21 mouse cellular contexts compared by ENCODE assay signal in the genomic region with DNA sequence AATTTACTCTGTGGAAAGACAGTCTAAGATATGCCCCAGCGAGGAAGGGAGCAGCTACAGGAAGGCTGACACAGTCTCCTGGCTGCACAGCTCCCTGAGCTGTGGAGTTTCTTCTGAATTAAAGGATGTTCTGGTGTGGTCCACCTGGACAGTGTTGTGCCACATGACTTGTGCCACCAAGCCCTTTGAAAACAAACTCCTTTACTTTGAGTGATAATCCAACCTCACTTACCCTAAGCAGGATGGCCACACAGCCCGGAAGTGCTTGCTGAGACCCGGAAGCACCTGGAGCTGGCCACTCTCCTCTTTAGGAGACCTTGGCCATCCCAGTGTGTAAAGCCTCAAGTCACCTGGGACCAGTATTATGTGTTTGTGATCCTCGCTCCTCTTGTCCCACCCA. TPM values are rescaled to one million over a fixed set of nuclear protein-coding genes. Genes with fewer than 3 reads are reported as not detected.
A peak's percentile ranks its signal among the peaks of the same experiment; 100 is the strongest.
DNase-seq lines count a peak whose midpoint lies in the region; ATAC-seq lines count a peak whose summit lies in the region.
"Had no signal": no experiment of that assay in that cellular context is flagged by ENCODE, and none has a peak within 500 bp of the region (broad histone marks: within the 10 kb centered on the region; RNA-seq: fewer than 3 reads in every experiment).

No protein-coding gene starts in this region.

- H3K9me3 ChIP-seq in heart, embryonic 13.5 days: no peaks in the 10 kb centered on the region
- no peaks in the 10 kb centered on the region for H3K9me3 ChIP-seq in midbrain, embryonic 11.5 days (ENCODE audit: control insufficient read depth, low read length)
- H3K9me3 ChIP-seq in midbrain, embryonic 14.5 days (ENCODE audit: control insufficient read depth, low read length): no peaks in the 10 kb centered on the region
- H3K9me3 ChIP-seq in embryonic facial prominence, embryonic 14.5 days (ENCODE audit: control insufficient read depth, low read length): no peaks in the 10 kb centered on the region
- H3K9me3 ChIP-seq in limb, embryonic 13.5 days: no peaks in the 10 kb centered on the region
- H3K9me3 ChIP-seq: intestine, embryonic 15.5 days; kidney, embryonic 15.5 days; megakaryocyte, embryonic 14.5 days had no signal

- ATAC-seq in heart, embryonic 13.5 days (ENCODE audit: extremely low read depth, insufficient number of reproducible peaks, low FRiP score, low TSS enrichment): no peak
- ATAC-seq in midbrain, embryonic 11.5 days (ENCODE audit: low FRiP score): no peak
- ATAC-seq in midbrain, embryonic 14.5 days (ENCODE audit: low FRiP score, low TSS enrichment): no peak
- no peak for ATAC-seq in embryonic facial prominence, embryonic 14.5 days (ENCODE audit: low read depth)
- ATAC-seq in limb, embryonic 13.5 days (ENCODE audit: low FRiP score, low read depth): no peak
- ATAC-seq: intestine, embryonic 15.5 days had no signal

- WGBS in heart, embryonic 13.5 days: 30% methylated on average over 4 of the region's 4 CpGs
- WGBS in midbrain, embryonic 11.5 days: 10% methylated on average over 4 of the region's 4 CpGs
- WGBS in midbrain, embryonic 14.5 days: 7% methylated on average over 4 of the region's 4 CpGs
- WGBS in embryonic facial prominence, embryonic 14.5 days: 13% methylated on average over 4 of the region's 4 CpGs
- WGBS in limb, embryonic 13.5 days: 31% methylated on average over 4 of the region's 4 CpGs

- no peak overlapping the region for H3K27ac ChIP-seq in heart, embryonic 13.5 days (replicated peaks)
- H3K27ac ChIP-seq in midbrain, embryonic 11.5 days (ENCODE audit: low read depth, low read length): no peak overlapping the region
- H3K27ac ChIP-seq in midbrain, embryonic 14.5 days (replicated peaks; ENCODE audit: low read depth, low read length): no peak overlapping the region
- H3K27ac ChIP-seq in embryonic facial prominence, embryonic 14.5 days (replicated peaks; ENCODE audit: low read depth, low read length): no peak overlapping the region
- H3K27ac ChIP-seq in limb, embryonic 13.5 days: no peak overlapping the region
- H3K27ac ChIP-seq: intestine, embryonic 15.5 days; kidney, embryonic 15.5 days had no signal

- DNase-seq in heart, postnatal 36 days: no peak
- peak; percentile 86 for DNase-seq in midbrain, embryonic 11.5 days (ENCODE audit: low spot score, missing footprints)
- no peak for DNase-seq in midbrain, embryonic 14.5 days
- DNase-seq in embryonic facial prominence, embryonic 14.5 days (ENCODE audit: low spot score): no peak
- DNase-seq in urinary bladder, postnatal 4 days (ENCODE audit: low spot score in 2 of 2): no peak
- DNase-seq: adrenal gland, postnatal 25 days; cerebellum, adult 18-20 months; gastrocnemius, postnatal 10 days; layer of hippocampus, postnatal 36 days; left cerebral cortex, postnatal 4 days; lung, postnatal 14 days; thymus, postnatal 36 days had no signal

- peak overlapping the region; percentile 77 for H3K9ac ChIP-seq in heart, embryonic 13.5 days
- H3K9ac ChIP-seq in midbrain, embryonic 11.5 days (ENCODE audit: low read length): no peak overlapping the region
- no peak overlapping the region for H3K9ac ChIP-seq in midbrain, embryonic 14.5 days (replicated peaks; ENCODE audit: low read length)
- H3K9ac ChIP-seq in embryonic facial prominence, embryonic 14.5 days (ENCODE audit: low read depth, low read length): no peak overlapping the region
- H3K9ac ChIP-seq in limb, embryonic 13.5 days: no peak overlapping the region
- H3K9ac ChIP-seq: intestine, embryonic 15.5 days; kidney, embryonic 15.5 days had no signal

- peak overlapping the region; percentile 74 for H3K4me2 ChIP-seq in heart, embryonic 13.5 days
- H3K4me2 ChIP-seq in midbrain, embryonic 11.5 days: no peak overlapping the region
- H3K4me2 ChIP-seq in midbrain, embryonic 14.5 days (ENCODE audit: low read length): no peak overlapping the region
- H3K4me2 ChIP-seq in embryonic facial prominence, embryonic 14.5 days (ENCODE audit: low read depth, low read length): 0 out of 2 replicates have a peak overlapping the region, but pooled peaks have one; percentile 30
- H3K4me2 ChIP-seq in limb, embryonic 13.5 days (replicated peaks): peak overlapping the region; percentile 60
- H3K4me2 ChIP-seq: kidney, embryonic 15.5 days had no signal

- peaks cover 63% of the 10 kb centered on the region for H3K4me1 ChIP-seq in heart, embryonic 13.5 days
- no peaks in the 10 kb centered on the region for H3K4me1 ChIP-seq in midbrain, embryonic 11.5 days (ENCODE audit: control insufficient read depth, insufficient read depth, low read length)
- no peaks in the 10 kb centered on the region for H3K4me1 ChIP-seq in midbrain, embryonic 14.5 days (ENCODE audit: control insufficient read depth, insufficient read depth, low read length)
- peaks cover 13% of the 10 kb centered on the region; the same call in 1 of the 2 replicates for H3K4me1 ChIP-seq in embryonic facial prominence, embryonic 14.5 days (ENCODE audit: control insufficient read depth, insufficient read depth, low read length)
- H3K4me1 ChIP-seq in limb, embryonic 13.5 days: peaks cover 66% of the 10 kb centered on the region
- H3K4me1 ChIP-seq: megakaryocyte, embryonic 14.5 days had no signal

- peak overlapping the region; percentile 43; the same call in 1 of the 2 replicates for H3K4me3 ChIP-seq in heart, embryonic 13.5 days
- H3K4me3 ChIP-seq in midbrain, embryonic 11.5 days (ENCODE audit: low read depth, low read length): no peak overlapping the region
- no peak overlapping the region for H3K4me3 ChIP-seq in midbrain, embryonic 14.5 days (replicated peaks; ENCODE audit: low read depth, low read length)
- no peak overlapping the region for H3K4me3 ChIP-seq in embryonic facial prominence, embryonic 14.5 days (ENCODE audit: low read depth, low read length)
- H3K4me3 ChIP-seq in limb, embryonic 13.5 days: no peak overlapping the region
- H3K4me3 ChIP-seq: erythroblast, embryonic 14.5 days; intestine, embryonic 15.5 days; kidney, embryonic 15.5 days; megakaryocyte, embryonic 14.5 days had no signal

- intact Hi-C loops in heart, postnatal 36 days (cut with DNase I): no loop called here

- H3K36me3 ChIP-seq in heart, embryonic 13.5 days: peaks cover 17% of the 10 kb centered on the region
- no peaks in the 10 kb centered on the region for H3K36me3 ChIP-seq in midbrain, embryonic 11.5 days (ENCODE audit: control insufficient read depth, insufficient read depth, low read length)
- no peaks in the 10 kb centered on the region for H3K36me3 ChIP-seq in midbrain, embryonic 14.5 days (ENCODE audit: control insufficient read depth, insufficient read depth, low read length)
- no peaks in the 10 kb centered on the region for H3K36me3 ChIP-seq in embryonic facial prominence, embryonic 14.5 days (ENCODE audit: control insufficient read depth, insufficient read depth, low read length)
- no peaks in the 10 kb centered on the region for H3K36me3 ChIP-seq in limb, embryonic 13.5 days
- H3K36me3 ChIP-seq: intestine, embryonic 15.5 days; kidney, embryonic 15.5 days had no signal

- H3K27me3 ChIP-seq in heart, embryonic 13.5 days (replicated peaks): peaks cover 9% of the 10 kb centered on the region; the same call in 1 of the 2 replicates
- H3K27me3 ChIP-seq in midbrain, embryonic 11.5 days (ENCODE audit: control insufficient read depth, insufficient read depth, low read length): peaks cover 97% of the 10 kb centered on the region
- H3K27me3 ChIP-seq in midbrain, embryonic 14.5 days (ENCODE audit: control insufficient read depth, insufficient read depth, low read length): peaks cover 99% of the 10 kb centered on the region
- H3K27me3 ChIP-seq in embryonic facial prominence, embryonic 14.5 days (replicated peaks; ENCODE audit: control insufficient read depth, insufficient read depth, low read length): peaks cover 96% of the 10 kb centered on the region
- peaks cover 78% of the 10 kb centered on the region for H3K27me3 ChIP-seq in limb, embryonic 13.5 days

RNA-seq across cellular contexts. Expression of a gene that starts 27.5 kb away (rescaled TPM):
- 11.6 and 12.0 TPM in 2 replicates for polyA plus RNA-seq in heart, embryonic 13.5 days (2015; fragmentation: Nextera tagmentation; extraction: Ambion mirVana)
- total RNA-seq in heart, postnatal 36 days (2021): 10 to 100 TPM; 53.8 to 68.2 TPM
- polyA plus RNA-seq in midbrain, embryonic 11.5 days (2014; fragmentation: Nextera tagmentation; extraction: Ambion mirVana): not detected in 2 replicates
- polyA plus RNA-seq in midbrain, embryonic 14.5 days (2014; fragmentation: Nextera tagmentation; extraction: Ambion mirVana): not detected in 2 replicates
- polyA plus RNA-seq in embryonic facial prominence, embryonic 14.5 days (2014; fragmentation: Nextera tagmentation; extraction: Ambion mirVana): 2.9 and 3.6 TPM in 2 replicates
- polyA plus RNA-seq in limb, embryonic 13.5 days (2015; fragmentation: Nextera tagmentation; extraction: Ambion mirVana): 10.8 and 11.4 TPM in 2 replicates
- total RNA-seq: hematopoietic stem cell, adult 5-6 weeks; layer of hippocampus, postnatal 36 days; left cerebral cortex, postnatal 4 days; neutrophil, adult 5-6 weeks had no signal
- polyA plus RNA-seq: cortical plate, adult 2 months; erythroblast, embryonic 14.5 days had no signal

Comparison
In these comparisons a context has a peak if more than half of its experiments do, and no peak if none do; other contexts are left out.
1. H3K4me2 ChIP-seq: peak in heart, embryonic 13.5 days (single experiment), embryonic facial prominence, embryonic 14.5 days (single experiment) and limb, embryonic 13.5 days (single experiment); none in midbrain, embryonic 11.5 days (single experiment) and midbrain, embryonic 14.5 days (single experiment).